Comparison of ENCODE assay signal across 9 mouse cellular contexts in genomic region chr7:98344361-98344760, GRCm38 (mm10). TPM values are rescaled to one million over a fixed set of nuclear protein-coding genes. Genes with fewer than 3 reads are reported as not detected.
A peak's percentile ranks its signal among the peaks of the same experiment; 100 is the strongest.
DNase-seq lines count a peak whose midpoint lies in the region; ATAC-seq lines count a peak whose summit lies in the region.
"Had no signal": no experiment of that assay in that cellular context is flagged by ENCODE, and none has a peak within 500 bp of the region (broad histone marks: within the 10 kb centered on the region; RNA-seq: fewer than 3 reads in every experiment).

No protein-coding gene starts in this region.

- peaks cover 9% of the 10 kb centered on the region for H3K4me1 ChIP-seq in kidney, embryonic 15.5 days

- no peaks in the 10 kb centered on the region for H3K36me3 ChIP-seq in kidney, embryonic 15.5 days

- ATAC-seq in kidney, embryonic 15.5 days (replicated peaks; ENCODE audit: low FRiP score) = no peak

- no peak overlapping the region for H3K27ac ChIP-seq in kidney, embryonic 15.5 days
- H3K27ac ChIP-seq: macrophage had no signal

- DNase-seq in cerebellum, adult 8-10 months = peak; percentile 34
- no peak for DNase-seq in cerebellum, adult 9-10 months
- peak; percentile 29 for DNase-seq in kidney, postnatal 14 days
- peak; percentile 65 for DNase-seq in ZHBTc4 (ENCODE audit: low read depth, low spot score)
- peak; percentile 53 for DNase-seq in induced T-regulatory cell, adult 2 months (ENCODE audit: low read depth)
- peak; percentile 45 for DNase-seq in naive thymus-derived CD4-positive, alpha-beta T cell, adult 2 months (ENCODE audit: low read depth)
- no peak for DNase-seq in frontal cortex, postnatal 10 days (ENCODE audit: low spot score in 2 of 2)

- H3K4me2 ChIP-seq in kidney, embryonic 15.5 days = no peak overlapping the region

- H3K4me3 ChIP-seq in kidney, embryonic 15.5 days (replicated peaks) = no peak overlapping the region

- peaks cover 6% of the 10 kb centered on the region; the same call in 1 of the 2 replicates for H3K27me3 ChIP-seq in kidney, embryonic 15.5 days

- no peaks in the 10 kb centered on the region for H3K9me3 ChIP-seq in kidney, embryonic 15.5 days (replicated peaks)

- WGBS in kidney, embryonic 15.5 days = 9% methylated on average over 3 of the region's 3 CpGs

- H3K9ac ChIP-seq in kidney, embryonic 15.5 days = no peak overlapping the region

RNA-seq across cellular contexts. Expression of gene Tsku, which starts 16.8 kb away (rescaled TPM):
- 8.7 and 10.0 TPM in 2 replicates for polyA plus RNA-seq in kidney, embryonic 15.5 days (2015; fragmentation: Nextera tagmentation; extraction: Ambion mirVana)

RNA-seq across cellular contexts. Expression of gene Acer3, which starts 23.4 kb away (rescaled TPM):
- polyA plus RNA-seq in kidney, embryonic 15.5 days (2015; fragmentation: Nextera tagmentation; extraction: Ambion mirVana) = 24.0 and 29.6 TPM in 2 replicates

Comparison
In these comparisons a context has a peak if more than half of its experiments do, and no peak if none do; other contexts are left out.
1. DNase-seq: peak in cerebellum, adult 8-10 months (single experiment), kidney, postnatal 14 days (single experiment), ZHBTc4 (single experiment), induced T-regulatory cell, adult 2 months (single experiment) and naive thymus-derived CD4-positive, alpha-beta T cell, adult 2 months (single experiment); none in cerebellum, adult 9-10 months (single experiment) and frontal cortex, postnatal 10 days (0 of 2).